Comparison of ENCODE assay signal across 24 mouse cellular contexts in genomic region chr11:75008270-75008669, GRCm38 (mm10).
DNase-seq lines count a peak whose midpoint lies in the region; ATAC-seq and TF ChIP-seq lines count a peak whose summit lies in the region.
"Had no signal": no experiment of that assay in that cellular context is flagged by ENCODE, and none has a peak within 500 bp of the region (broad histone marks: within the 10 kb centered on the region; RNA-seq: fewer than 3 reads in every experiment).

No protein-coding gene starts in this region.

- no peak for ATAC-seq in heart, postnatal 0 days (ENCODE audit: insufficient read depth, low read depth)
- ATAC-seq: activated CD4-positive, CD25-positive, alpha-beta regulatory T cell, adult 4 months; forebrain, embryonic 15.5 days; hindbrain, embryonic 16.5 days; inflammation-experienced regulatory T-cells, adult 6 months; intestine, postnatal 0 days; Patski had no signal

- 66% methylated on average over 2 of the region's 2 CpGs for WGBS in heart, embryonic 10.5 days
- 50% methylated on average over 2 of the region's 2 CpGs for WGBS in heart, postnatal 0 days

- peak; percentile 83 for DNase-seq in heart, adult 11 months
- DNase-seq in heart, embryonic 10.5 days (ENCODE audit: low spot score) = no peak
- peak; percentile 20 for DNase-seq in heart, postnatal 0 days (ENCODE audit: low spot score)
- no peak for DNase-seq in heart, postnatal 4 days
- DNase-seq in MEL (ENCODE audit: low read depth, low spot score) = peak; percentile 50
- peak; percentile 61 for DNase-seq in brain, adult 2 months (ENCODE audit: low read depth, low spot score)
- no peak for DNase-seq in testis, postnatal 14 days (ENCODE audit: low spot score)
- DNase-seq: adrenal gland, postnatal 14 days; embryo, embryonic 11 days; gastrocnemius, postnatal 10 days; heart, postnatal 36 days; kidney, adult 8-10 months had no signal

- no peak for TF ChIP-seq EP300 in heart, postnatal 0 days (IDR thresholded peaks at IDR 0.05; ENCODE audit: low read depth)
- TF ChIP-seq EP300 in MEL (IDR thresholded peaks at IDR 0.05; ENCODE audit: low read depth in 1 of 2, low read length in 2 of 2) = peak; percentile 58 to 63; a peak in 3 of 4 replicates

- no peak for TF ChIP-seq POLR2A in MEL (IDR thresholded peaks at IDR 0.05; ENCODE audit: control insufficient read depth in 1 of 2, insufficient read depth in 1 of 2, low read depth in 1 of 2, low read length in 2 of 2, poor library complexity in 1 of 2)

- H3K27me3 ChIP-seq in heart, embryonic 10.5 days (ENCODE audit: insufficient read depth, poor library complexity, severe bottlenecking) = no peaks in the 10 kb centered on the region
- no peaks in the 10 kb centered on the region for H3K27me3 ChIP-seq in heart, postnatal 0 days (ENCODE audit: control insufficient read depth, insufficient read depth, low read length)
- no peaks in the 10 kb centered on the region for H3K27me3 ChIP-seq in MEL (ENCODE audit: control insufficient read depth in 1 of 2, insufficient read depth in 2 of 2, low read length in 2 of 2)
- H3K27me3 ChIP-seq: embryonic facial prominence, embryonic 15.5 days; forebrain, embryonic 15.5 days; heart, embryonic 12.5 days; hindbrain, embryonic 12.5 days; Patski had no signal

- 0 out of 2 replicates have a peak, but pooled peaks cover 3% of the 10 kb centered on the region for H3K36me3 ChIP-seq in heart, embryonic 10.5 days
- no peaks in the 10 kb centered on the region for H3K36me3 ChIP-seq in heart, postnatal 0 days (replicated peaks; ENCODE audit: control insufficient read depth, insufficient read depth, low read length)
- H3K36me3 ChIP-seq in MEL (ENCODE audit: control insufficient read depth in 1 of 2, insufficient read depth in 2 of 2, low read length in 2 of 2) = peaks cover 0 to 9% of the 10 kb centered on the region in 2 experiments; a peak in 2 of 4 replicates
- H3K36me3 ChIP-seq: embryonic facial prominence, embryonic 15.5 days; hindbrain, embryonic 12.5 days had no signal

- no peak for TF ChIP-seq RAD21 in MEL (IDR thresholded peaks at IDR 0.05; ENCODE audit: low read depth, low read length)

- no peak overlapping the region for H3K9ac ChIP-seq in heart, postnatal 0 days (replicated peaks; ENCODE audit: low read depth, low read length)
- no peak overlapping the region for H3K9ac ChIP-seq in MEL (ENCODE audit: control insufficient read depth, low read depth, low read length, poor library complexity, severe bottlenecking)
- H3K9ac ChIP-seq: embryonic facial prominence, embryonic 15.5 days; forebrain, embryonic 15.5 days; heart, embryonic 12.5 days; hindbrain, embryonic 12.5 days had no signal

- no peaks in the 10 kb centered on the region for H3K79me2 ChIP-seq in MEL (ENCODE audit: control insufficient read depth, insufficient read depth, low read length, poor library complexity)

- H3K4me2 ChIP-seq in heart, postnatal 0 days (ENCODE audit: low read depth, low read length) = no peak overlapping the region
- H3K4me2 ChIP-seq: embryonic facial prominence, embryonic 15.5 days; forebrain, embryonic 15.5 days; heart, embryonic 12.5 days; hindbrain, embryonic 12.5 days had no signal

- H3K9me3 ChIP-seq in heart, embryonic 10.5 days = no peaks in the 10 kb centered on the region
- no peaks in the 10 kb centered on the region for H3K9me3 ChIP-seq in heart, postnatal 0 days (replicated peaks; ENCODE audit: control insufficient read depth, low read length)
- no peaks in the 10 kb centered on the region for H3K9me3 ChIP-seq in MEL (replicated peaks; ENCODE audit: insufficient read depth, low read length)
- H3K9me3 ChIP-seq: embryonic facial prominence, embryonic 15.5 days; forebrain, embryonic 10.5 days; forebrain, embryonic 15.5 days; G1E; heart, embryonic 12.5 days; hindbrain, embryonic 12.5 days had no signal

- no peak for TF ChIP-seq CTCF in heart, postnatal 0 days (IDR thresholded peaks at IDR 0.05; ENCODE audit: low read depth)
- no peak for TF ChIP-seq CTCF in MEL (IDR thresholded peaks at IDR 0.05 in 2 of 3, conservative IDR thresholded peaks at IDR 0.05 in 1 of 3; ENCODE audit: control insufficient read depth in 1 of 3, insufficient read depth in 1 of 3, low read depth in 2 of 3, low read length in 3 of 3, poor library complexity in 1 of 3, severe bottlenecking in 1 of 3)

- peaks cover 11% of the 10 kb centered on the region for H3K4me1 ChIP-seq in heart, embryonic 10.5 days
- peaks cover 17% of the 10 kb centered on the region for H3K4me1 ChIP-seq in heart, postnatal 0 days (ENCODE audit: control insufficient read depth, insufficient read depth)
- no peaks in the 10 kb centered on the region for H3K4me1 ChIP-seq in MEL (ENCODE audit: control insufficient read depth in 1 of 2, insufficient read depth in 2 of 2, low read length in 2 of 2)

- H3K27ac ChIP-seq in heart, embryonic 10.5 days = no peak overlapping the region
- H3K27ac ChIP-seq in heart, postnatal 0 days (ENCODE audit: low read depth) = no peak overlapping the region
- no peak overlapping the region for H3K27ac ChIP-seq in MEL (ENCODE audit: control insufficient read depth, low read depth, low read length)
- H3K27ac ChIP-seq: embryonic facial prominence, embryonic 15.5 days; forebrain, embryonic 10.5 days; forebrain, embryonic 15.5 days; hindbrain, embryonic 12.5 days had no signal

- H3K4me3 ChIP-seq in heart, embryonic 10.5 days = no peak overlapping the region
- H3K4me3 ChIP-seq in heart, postnatal 0 days (ENCODE audit: low read depth, low read length) = no peak overlapping the region
- H3K4me3 ChIP-seq in MEL (ENCODE audit: control insufficient read depth in 1 of 2, insufficient read depth in 1 of 2, low read depth in 2 of 2, low read length in 2 of 2) = no peak overlapping the region
- H3K4me3 ChIP-seq: embryonic facial prominence, embryonic 15.5 days; erythroblast, embryonic 14.5 days; forebrain, embryonic 10.5 days; forebrain, embryonic 15.5 days; heart, embryonic 12.5 days; hindbrain, embryonic 12.5 days had no signal

TF ChIP-seq in MEL, 35 proteins besides CTCF, POLR2A, EP300 and RAD21:
- TF ChIP-seq SMC3 (IDR thresholded peaks at IDR 0.05; ENCODE audit: low read depth, low read length) (no peak), POLR2AphosphoS2 (IDR thresholded peaks at IDR 0.05; ENCODE audit: low read length) (no peak), CHD1 (IDR thresholded peaks at IDR 0.05; ENCODE audit: low read depth, low read length) (no peak), MAX (IDR thresholded peaks at IDR 0.05; ENCODE audit: low read length) (no peak), MYC (IDR thresholded peaks at IDR 0.05; ENCODE audit: low read depth, low read length) (no peak), GATA1 (IDR thresholded peaks at IDR 0.05; ENCODE audit: low read depth, low read length) (peak; percentile 62), ZC3H11A (IDR thresholded peaks at IDR 0.05; ENCODE audit: low read depth, low read length) (no peak), ZMIZ1 (IDR thresholded peaks at IDR 0.05; ENCODE audit: low read depth, low read length) (no peak), TBP (IDR thresholded peaks at IDR 0.05; ENCODE audit: low read depth, low read length) (no peak), NRF1 (IDR thresholded peaks at IDR 0.05; ENCODE audit: insufficient read depth, low read depth, low read length, poor library complexity, severe bottlenecking) (no peak), ELF1 (IDR thresholded peaks at IDR 0.05; ENCODE audit: low read depth, low read length) (no peak), MXI1 (IDR thresholded peaks at IDR 0.05; ENCODE audit: low read depth, low read length) (no peak), CHD2 (IDR thresholded peaks at IDR 0.05; ENCODE audit: low read length) (no peak), SIN3A (IDR thresholded peaks at IDR 0.05; ENCODE audit: low read length) (no peak), ETS1 (IDR thresholded peaks at IDR 0.05; ENCODE audit: low read depth, low read length) (peak; percentile 51), KAT2A (conservative IDR thresholded peaks at IDR 0.05; ENCODE audit: low read depth, low read length) (no peak), RCOR1 (IDR thresholded peaks at IDR 0.05; ENCODE audit: low read depth, low read length) (peak; percentile 62; the same call in 1 of the 2 replicates), MAFK (IDR thresholded peaks at IDR 0.05; ENCODE audit: borderline replicate concordance, low read depth, low read length) (no peak), JUND (IDR thresholded peaks at IDR 0.05; ENCODE audit: low read depth, low read length) (no peak), TAL1 (IDR thresholded peaks at IDR 0.05; ENCODE audit: low read length) (no peak), USF1 (IDR thresholded peaks at IDR 0.05; ENCODE audit: low read depth, low read length) (no peak), MEF2A (IDR thresholded peaks at IDR 0.05; ENCODE audit: extremely low read depth, insufficient replicate concordance, low read depth, low read length, poor library complexity, severe bottlenecking) (no peak), E2F4 (IDR thresholded peaks at IDR 0.05; ENCODE audit: borderline replicate concordance, low read depth, low read length) (no peak), GABPA (IDR thresholded peaks at IDR 0.05; ENCODE audit: low read depth, low read length) (no peak), MYB (IDR thresholded peaks at IDR 0.05; ENCODE audit: low read depth, low read length) (no peak), ZNF384 (IDR thresholded peaks at IDR 0.05; ENCODE audit: low read depth, low read length) (no peak), POLR2AphosphoS5 (IDR thresholded peaks at IDR 0.05; ENCODE audit: borderline replicate concordance, low read depth, low read length) (no peak), HCFC1 (IDR thresholded peaks at IDR 0.05; ENCODE audit: low read depth, low read length) (no peak), UBTF (IDR thresholded peaks at IDR 0.05; ENCODE audit: borderline replicate concordance, insufficient read depth, low read depth, low read length) (no peak), TCF12 (IDR thresholded peaks at IDR 0.05; ENCODE audit: low read depth, low read length) (0 out of 2 replicates have a peak, but pooled peaks have one; percentile 20), MAZ (IDR thresholded peaks at IDR 0.05; ENCODE audit: low read depth, low read length) (no peak), BHLHE40 (IDR thresholded peaks at IDR 0.05; ENCODE audit: borderline replicate concordance, low read depth, low read length) (no peak), ZKSCAN1 (IDR thresholded peaks at IDR 0.05; ENCODE audit: low read depth, low read length) (no peak)

Comparison
In these comparisons a context has a peak if more than half of its experiments do, and no peak if none do; other contexts are left out.
1. DNase-seq: peak in heart, adult 11 months (single experiment), heart, postnatal 0 days (single experiment), MEL (single experiment) and brain, adult 2 months (single experiment); none in heart, embryonic 10.5 days (single experiment), heart, postnatal 4 days (single experiment) and testis, postnatal 14 days (single experiment).